Mouse (Mus musculus) adrenal gland, postnatal 14 days (tissue): Measurements from ENCODE around the gene Elane. TPM values are rescaled to one million over a fixed set of nuclear protein-coding genes. Genes with fewer than 3 reads are reported as not detected.

Experiments used
- DNase-seq: peaks from one replicate; pipeline ENCODE4 v3.0.0; 2021; ENCODE audit warnings: mixed read lengths
- total RNA-seq: library from RNA; stranded (reverse); gene quantifications from 2 replicates; pipeline ENCODE4 v1.2.3, GENCODE M21; 2021

Elane gene
- total RNA-seq, 1 experiment from 2014 or later, result 0.70 TPM

DNA sequence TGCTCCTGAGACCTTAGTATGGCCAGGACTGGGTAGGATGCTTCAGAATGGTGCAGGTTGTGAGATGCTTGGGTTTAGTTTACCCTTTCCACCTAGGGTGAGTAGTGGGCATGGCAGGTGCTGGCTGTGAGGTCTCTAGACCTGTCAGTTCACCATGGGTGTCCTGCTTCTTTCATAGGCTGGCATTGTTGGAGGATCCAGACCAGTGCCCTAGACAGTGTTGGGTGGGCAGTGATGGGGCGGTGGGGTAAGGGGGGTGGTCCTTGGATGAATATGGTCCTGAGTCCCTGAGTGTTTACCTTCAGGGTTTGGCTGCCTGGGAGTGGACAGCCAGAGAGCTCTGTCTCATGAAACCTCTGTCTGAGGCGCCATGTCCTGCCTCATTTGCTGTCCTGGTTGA is 28.2 kb upstream of the Elane start:
- DNase-seq, result no peak

DNA sequence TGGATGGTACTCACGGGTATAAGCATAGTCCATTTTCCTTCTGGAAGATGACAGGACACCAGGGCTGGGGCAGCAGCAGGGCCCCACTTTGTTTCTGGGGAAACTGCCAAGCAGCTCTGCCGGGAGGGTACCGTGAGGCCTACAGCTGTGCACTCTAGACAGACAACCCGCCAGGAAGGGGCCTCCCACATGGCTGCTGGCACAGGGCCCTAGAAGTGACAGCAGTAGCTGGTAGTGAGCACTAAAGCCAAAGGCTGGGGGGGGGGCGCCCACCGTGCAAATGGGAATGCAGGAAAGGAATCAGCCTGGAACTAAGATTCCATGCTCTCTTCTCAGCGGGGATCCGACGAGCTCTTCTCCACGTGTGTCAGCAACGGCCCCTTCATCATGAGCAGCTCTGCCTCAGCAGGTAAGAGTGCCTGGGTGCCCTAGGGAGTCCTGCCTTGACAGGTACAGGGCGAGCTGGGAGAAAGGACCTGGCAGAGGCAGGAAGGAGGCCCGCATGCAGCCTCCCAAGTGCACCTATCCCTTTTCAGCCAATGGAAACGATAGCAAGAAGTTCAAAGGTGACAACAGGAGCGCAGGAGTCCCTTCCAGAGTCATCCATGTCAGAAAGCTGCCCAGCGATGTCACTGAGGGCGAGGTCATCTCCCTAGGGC is 27.5 kb upstream of the Elane start:
- peak; percentile 81 for DNase-seq

DNA sequence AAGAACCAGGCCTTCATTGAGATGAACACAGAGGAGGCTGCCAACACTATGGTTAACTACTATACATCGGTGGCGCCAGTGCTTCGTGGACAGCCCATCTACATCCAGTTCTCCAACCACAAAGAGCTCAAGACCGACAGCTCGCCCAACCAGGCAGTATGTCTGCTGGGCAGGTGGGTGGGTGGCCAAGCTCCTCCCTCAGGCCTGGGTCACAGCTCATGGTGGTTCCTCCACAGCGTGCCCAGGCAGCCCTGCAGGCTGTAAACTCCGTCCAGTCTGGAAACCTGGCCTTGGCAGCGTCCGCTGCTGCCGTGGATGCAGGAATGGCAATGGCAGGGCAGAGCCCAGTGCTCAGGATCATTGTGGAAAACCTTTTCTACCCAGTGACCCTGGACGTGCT is 26.9 kb upstream of the Elane start:
- DNase-seq, result no peak

DNA sequence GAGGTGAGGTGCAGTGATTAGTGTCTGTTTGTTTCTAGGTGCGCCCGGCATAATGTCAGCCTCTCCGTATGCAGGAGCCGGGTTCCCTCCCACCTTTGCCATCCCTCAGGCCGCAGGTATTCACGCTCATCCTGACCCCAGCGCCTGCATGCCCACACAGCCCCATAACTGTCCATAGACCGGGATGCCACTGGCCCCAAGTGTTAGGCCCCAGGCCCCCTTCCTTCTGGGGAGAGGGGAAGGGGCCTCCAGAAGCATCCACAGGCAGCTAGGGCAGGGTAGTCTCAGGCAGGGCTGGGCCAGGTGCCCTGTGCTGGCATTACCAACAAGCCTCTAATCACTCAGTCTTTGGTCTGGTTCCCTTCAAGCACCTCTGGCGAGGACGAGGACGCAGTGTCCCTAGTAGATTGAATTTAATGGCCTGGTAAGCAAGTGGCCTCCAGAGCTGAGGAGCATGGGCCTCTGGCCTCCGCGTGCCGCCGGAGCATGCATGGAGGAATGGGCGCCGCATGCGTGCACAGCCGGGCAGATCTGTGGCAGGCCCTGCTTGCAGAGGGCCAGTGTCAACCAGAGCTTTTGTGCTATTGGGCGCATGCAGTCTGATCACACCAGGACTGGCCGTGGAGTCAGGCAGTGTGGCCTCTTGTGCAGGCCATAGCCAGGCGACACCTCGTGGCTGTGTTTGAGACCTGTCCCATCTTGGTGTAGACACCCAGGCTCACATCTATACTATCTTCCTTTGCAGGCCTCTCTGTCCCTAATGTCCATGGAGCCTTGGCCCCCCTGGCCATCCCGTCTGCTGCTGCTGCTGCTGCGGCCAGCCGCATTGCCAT is 25.8 kb upstream of the Elane start:
- no peak for DNase-seq

DNA sequence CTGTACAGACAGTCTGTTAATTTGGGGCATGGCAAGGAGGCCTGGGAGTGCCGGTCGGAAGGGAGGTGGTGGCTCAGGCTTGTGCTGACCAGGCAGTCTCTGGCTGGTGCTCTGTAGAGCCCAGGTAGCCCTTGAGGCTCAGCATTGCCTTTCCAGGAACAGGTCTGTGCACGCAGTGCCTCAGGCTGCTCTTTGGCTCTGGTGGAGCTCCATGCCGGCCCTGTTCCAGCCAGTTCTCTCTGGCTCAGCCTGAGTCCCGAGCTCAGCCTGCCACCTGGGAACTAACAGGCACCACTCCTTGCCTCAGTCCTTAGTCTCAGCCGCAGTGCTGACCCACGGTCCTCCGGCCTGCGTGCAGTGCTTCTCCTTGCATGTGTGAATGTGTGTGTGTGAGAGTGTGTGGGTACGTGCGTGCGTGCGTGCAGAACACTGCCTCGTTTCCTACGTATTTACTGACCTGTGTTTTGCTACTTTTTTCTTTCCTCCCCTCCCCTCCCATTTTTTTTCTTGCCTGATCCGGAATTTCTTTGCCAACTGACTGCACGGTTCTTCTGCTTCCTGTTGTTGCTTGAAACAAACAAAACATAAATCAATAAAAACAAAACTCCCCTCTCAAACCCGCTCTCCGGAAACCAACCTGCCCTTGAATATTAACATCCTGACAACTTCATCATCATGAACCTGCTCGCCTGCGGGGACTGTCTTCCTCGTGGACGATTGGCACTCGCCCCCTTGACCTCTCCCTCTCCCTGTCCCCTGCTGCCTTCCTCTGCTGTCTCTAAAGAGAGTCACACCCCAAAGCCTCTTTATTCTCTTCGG is 24.6 kb upstream of the Elane start:
- DNase-seq, result no peak

DNA sequence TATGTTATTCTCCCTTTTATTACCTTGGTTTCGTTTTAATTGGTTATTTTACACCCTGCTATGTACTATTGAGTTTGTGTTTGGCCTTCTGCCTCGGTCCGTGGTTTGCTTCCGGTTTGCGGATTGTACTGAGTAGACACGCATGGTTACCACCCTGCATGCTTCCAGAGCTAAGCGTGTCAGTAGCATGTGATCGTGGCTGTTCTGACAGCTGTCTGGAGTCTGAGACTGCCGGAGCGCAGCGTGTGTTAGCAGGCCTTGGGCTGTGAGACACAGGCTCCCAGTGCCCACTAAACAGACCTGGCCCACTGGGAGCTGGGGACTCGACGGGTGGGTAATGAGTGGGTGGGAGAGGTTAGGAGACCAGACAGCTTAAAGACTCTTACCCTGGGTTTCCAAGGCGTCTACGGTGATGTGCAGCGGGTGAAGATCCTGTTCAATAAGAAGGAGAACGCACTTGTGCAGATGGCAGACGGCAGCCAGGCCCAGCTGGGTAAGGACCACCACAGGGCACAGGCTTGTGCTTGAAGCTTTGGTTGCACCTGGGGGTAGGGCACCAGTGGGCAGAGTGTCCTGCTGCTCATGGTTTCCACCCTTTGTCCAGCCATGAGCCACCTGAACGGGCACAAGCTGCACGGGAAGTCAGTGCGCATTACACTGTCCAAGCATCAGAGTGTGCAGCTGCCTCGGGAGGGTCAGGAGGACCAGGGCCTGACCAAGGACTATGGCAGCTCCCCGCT is 23.8 kb upstream of the Elane start:
- no peak for DNase-seq

DNA sequence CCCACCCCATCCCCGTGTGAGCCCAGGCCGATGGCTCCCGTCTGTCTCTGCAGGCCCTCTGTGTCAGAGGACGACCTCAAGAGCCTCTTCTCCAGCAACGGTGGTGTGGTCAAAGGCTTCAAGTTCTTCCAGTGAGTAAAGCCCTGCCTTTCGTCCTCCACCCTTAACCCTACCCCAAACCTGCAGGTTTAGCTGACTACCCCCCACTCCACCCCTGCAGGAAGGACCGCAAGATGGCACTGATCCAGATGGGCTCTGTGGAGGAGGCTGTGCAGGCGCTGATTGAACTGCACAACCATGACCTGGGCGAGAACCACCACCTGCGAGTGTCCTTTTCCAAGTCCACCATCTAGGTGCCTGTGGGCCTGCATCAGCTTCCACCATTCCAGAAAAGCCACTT is 23.1 kb upstream of the Elane start:
- no peak for DNase-seq

DNA sequence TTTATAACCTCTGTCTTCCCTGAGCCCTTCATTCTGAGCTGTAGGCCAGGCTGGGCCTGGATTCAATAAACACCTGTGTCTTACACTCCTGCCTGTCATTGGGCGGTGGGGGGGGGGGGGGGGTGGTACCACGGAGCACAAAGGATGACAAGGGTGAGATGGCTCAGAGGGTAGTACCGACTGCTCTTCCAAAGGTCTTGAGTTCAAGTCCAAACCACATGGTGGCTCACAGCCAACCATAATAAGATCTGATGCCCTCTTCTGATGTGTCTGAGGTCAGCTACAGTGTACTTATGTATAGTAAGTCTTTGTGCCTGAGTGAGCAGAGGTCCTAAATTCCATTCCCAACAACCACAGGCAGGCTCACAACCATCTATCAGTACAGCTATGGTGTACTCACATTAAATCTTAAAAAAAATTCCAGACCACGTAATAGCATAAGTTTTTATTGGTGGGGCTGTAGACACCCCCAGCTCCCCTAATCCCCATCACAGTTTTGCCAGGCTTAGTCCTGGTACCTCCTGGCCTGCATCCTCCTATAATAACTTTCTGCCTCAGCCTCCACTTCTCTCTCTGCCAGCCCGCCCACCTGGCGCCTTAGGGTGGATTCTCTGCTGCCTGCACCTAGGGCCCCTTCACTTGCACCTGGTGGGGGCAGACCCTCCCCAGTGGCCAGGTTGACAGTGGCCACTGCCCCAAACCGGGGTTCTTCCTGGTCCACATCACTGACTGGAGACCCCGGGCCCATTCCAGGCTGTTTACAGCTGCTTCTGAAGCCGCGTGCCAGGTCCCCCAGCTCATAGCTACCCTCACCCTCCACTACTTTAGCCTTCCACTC is 21.5 kb upstream of the Elane start:
- no peak for DNase-seq

DNA sequence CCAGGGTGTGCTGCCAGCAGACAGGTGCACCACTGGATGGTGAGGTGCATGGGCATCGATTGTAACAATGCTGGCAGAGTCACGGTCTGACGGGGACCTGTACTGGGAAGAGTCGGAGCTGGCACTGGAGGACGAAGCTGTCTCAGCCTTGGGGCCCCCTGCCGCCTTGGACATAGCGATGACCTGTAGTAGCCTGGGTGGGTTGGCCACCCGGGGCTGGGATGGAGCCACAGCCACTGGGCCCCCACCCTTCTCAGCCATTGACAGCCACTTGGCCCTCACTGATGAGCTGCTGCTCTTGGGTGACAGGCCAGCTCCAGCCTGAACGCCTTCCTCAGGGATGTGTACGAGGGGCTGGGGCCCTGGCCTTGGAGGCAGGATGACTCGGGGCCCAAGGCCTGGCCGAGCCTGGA is 20.9 kb upstream of the Elane start:
- peak; percentile 52 for DNase-seq

DNA sequence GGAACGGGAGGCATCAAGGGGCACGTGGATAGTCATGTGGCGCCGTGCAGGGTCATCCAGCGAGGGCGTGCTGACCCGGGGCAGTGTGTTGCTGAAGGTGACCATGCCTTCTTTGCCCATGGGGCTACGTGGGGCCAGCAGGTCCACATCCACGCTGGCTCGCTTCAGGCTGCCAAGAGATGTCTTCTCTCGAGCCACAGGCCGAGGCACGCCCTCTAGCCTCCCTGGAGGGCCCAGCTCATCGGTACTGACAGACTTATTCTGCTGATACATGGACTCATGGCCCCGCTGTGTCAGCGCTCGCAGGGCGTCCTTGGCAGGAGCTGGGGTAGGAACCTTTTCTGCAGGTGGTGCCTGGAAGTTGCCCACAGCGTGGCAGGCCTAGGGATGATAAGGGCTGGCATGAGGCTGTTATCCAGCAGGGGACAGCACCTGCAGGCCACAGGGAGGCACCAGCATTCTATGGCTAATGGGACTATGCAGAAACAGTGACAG is 20.2 kb upstream of the Elane start:
- DNase-seq, result peak; percentile 70

DNA sequence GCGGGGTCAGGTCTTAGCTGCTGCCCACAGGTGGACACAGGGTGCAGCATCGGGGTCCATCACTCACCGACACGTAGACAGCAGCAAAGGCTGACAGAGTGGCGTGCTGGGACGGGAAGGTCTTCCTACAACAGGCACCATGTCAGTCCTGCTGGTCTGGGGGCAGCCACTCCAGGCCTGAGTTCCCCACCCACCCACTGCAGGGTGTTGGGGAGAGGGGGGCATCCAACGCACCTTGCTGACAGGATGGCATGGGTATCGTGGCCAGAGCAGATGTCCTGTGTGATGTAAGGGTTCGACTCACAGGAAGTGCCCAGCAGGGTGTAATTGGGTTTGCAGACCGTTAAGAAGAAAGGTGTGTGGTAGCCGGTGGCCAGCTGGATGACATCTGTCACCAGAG is 19.4 kb upstream of the Elane start:
- DNase-seq, result no peak

DNA sequence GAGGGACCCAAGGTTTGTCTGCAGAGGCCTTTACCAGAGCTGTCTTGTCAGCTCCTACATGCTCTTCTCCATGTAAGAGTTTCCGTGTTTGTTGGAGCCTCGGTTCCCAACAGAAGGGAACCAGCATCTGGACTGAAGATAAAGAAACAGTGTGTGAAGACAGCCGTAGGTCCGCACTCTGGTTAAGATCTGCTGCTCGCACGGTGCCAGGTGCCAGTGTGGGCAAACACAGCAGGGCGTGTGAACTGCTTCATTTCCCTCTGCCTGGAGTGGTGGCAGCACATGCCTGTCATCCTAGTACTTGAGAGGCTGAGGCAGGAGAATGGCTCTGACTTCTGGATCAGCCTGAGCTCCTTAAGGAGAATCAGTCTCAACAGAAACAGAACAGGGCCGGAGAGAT is 14.2 kb upstream of the Elane start:
- no peak for DNase-seq

DNA sequence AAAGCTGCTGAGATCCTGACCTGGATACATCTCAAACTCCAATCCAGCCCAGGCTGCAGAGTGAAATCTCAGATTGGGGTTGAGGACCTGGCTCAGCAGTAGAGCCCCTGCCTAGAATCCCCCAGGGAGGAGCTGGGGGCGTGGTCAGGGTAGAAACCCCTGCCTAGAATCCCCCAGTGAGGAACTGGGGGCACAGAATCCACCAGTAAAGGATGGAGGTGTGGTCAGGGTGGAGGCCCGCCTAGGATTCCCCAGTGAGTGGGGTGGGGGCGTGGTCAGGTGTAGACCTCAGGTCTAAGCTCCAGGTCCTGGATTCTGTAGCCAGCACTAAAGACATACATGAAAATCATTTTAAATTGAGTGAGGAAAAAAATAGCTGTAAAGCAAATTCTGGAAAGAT is 13.2 kb upstream of the Elane start:
- DNase-seq, result no peak

DNA sequence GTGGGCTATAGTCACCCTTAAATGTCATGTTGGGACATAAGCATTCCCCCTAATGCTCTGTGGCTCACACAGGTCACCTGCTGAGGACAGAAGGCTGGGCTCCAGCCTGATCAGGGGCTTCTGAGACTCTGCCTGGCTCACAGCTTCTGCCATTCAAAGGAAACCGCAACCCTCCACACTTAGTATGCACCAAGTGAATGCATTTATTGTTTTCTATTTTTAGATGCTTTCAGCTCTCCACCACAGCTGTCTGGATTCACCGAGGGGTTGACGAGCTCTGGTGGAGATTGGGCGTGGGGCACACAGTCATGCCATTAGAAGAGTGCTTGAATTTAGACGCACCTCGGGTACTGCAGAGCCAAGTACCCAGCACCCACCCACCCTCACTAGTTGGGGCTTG is 12.7 kb upstream of the Elane start:
- no peak for DNase-seq

DNA sequence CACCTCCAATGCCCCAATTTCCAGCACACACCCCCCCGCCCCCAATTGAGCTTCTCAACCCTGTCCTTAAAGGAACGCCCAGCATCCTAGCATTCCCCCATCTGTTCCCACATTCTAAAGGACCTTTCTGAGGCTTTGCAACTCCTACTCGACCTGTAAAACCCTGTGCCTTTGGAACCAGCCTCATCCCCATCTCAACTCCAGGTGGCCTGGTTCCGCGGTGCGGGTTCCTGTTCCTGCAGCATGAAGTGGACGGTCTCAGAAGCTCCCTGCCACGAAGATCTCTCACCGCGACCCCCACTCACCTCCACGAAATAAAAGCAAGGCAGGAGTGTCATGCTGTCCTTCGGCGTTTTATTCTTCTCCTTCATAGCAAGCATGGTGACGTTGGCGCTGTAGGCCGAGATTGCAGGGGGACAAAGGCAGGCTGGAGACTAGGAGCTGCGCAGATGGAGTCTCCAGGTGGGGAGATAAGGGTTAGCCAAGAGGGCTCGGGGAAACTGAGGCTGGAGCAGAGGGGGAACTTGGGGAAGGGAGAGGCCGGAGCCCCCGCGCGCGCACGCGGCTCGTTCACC is 12.2 kb upstream of the Elane start:
- DNase-seq, result no peak

DNA sequence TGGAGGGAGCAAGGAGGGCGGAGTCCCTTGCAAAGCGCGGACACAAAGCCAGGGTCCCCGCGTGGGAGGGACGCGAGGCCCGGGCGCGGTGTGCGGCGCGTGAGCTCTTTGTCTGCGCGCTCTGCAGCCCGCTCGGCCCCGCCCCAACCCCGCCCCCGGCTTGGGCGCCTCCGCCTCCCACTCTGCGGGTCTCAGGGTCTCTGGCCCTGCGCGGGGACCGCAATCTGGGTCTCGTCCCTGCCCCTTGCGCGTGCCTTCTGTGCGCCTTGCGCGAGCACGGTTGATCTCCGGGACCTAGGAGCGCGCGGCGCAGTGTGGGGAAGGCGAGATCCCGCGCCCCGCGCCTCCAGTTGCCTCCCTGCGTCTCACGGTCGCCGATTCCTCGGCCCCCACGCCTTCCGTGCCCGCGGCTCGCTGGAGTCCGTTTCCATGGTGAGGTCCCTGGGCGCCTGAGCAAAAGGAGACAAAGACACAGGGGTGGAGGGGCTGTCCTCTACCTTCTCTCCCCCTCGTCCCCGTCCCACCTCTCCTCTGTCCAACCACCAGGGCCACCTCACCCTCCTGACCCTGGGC is 11.7 kb upstream of the Elane start, which contains the start of the genes Prtn3 and Plppr3:
Gene Prtn3, plus strand, starts transcription at position 187 of the 573 bp plus-strand sequence.
Gene Plppr3, minus strand, starts transcription at position 345 of the 573 bp plus-strand sequence.
- DNase-seq, result peak; percentile 38

DNA sequence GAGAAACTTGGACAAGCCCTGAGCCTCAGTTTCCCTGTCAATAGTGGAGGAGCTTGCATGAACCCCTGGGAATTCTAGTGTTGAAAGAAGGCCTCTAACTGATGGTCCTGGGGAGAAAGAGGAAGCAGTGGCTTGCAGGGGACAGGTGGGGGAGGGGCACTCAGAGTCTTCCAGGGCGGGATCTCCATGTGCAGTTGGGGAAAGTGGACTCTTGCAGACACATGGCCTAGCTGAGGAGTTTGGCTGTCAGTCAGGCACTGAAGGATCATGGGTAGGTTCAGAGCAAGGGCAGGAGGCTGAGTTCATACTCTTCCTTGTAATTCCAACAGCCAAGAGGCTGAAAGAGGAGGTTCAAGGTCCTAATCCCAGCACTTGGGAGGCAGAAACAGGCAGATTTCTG is 8.9 kb upstream of the Elane start:
- no peak for DNase-seq

DNA sequence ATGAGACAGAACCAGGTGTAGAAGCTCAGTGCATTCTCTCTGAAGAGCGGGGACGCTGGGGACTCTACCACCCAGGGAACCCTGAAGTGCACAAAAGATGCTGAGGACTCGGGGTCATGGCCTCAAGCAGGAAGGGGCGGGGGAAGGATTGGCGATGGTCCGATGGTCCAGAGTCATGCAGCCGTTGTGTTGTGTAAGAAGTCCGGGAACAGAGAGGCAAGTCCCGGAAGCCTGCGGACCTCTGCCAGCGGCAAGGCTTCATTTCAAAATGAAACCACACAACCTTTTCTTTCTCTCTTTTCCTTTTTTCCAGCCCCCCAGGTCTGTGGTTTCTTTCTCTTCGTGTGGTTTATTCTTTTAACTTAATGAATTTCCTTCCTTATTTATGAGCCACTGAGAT is 8.3 kb upstream of the Elane start:
- DNase-seq, result peak; percentile 69

DNA sequence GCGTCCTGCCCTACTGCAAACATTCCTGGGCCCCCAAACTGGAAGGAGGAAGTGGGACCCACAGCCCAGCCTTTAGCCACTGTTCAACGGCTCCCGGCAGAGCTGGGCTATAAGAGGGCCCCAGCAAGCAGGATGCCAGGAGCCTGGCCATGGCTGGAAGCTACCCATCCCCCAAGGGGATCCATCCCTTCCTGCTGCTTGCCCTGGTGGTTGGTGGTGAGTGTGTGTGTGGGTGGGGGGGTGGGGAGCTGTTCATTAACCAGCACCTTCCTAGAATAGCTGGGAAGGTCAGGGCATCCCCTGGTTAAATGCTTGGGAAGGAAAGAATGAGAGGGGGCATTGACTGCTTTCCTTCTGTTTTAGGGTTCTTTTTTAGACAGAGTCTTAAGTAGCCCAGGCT is 6.5 kb upstream of the Elane start:
- DNase-seq, result no peak

DNA sequence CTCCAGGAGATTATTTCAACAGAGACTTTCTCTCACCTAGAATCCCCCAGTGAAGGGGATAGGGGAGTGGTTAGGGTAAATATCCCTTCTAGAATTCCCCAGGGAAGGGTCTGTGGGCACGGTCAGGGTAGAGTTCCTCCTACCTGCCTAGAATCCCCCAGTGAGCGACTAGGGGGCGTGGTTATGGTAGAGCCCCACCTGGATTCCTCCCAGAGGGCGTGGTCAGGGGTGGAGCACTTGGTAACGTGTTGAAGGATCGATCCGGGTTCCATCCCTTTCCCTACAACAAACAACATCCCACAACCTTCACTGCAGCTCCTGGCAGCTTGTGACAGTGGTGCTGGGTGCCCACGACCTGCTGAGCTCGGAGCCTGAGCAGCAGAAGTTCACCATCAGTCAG is 5.3 kb upstream of the Elane start:
- DNase-seq, result no peak
